Mouse (Mus musculus): ENCODE data around the gene Eepd1. TPM values are rescaled to one million over a fixed set of nuclear protein-coding genes. Genes with fewer than 3 reads are reported as not detected.
"Not testable (repeated sequence)": the region's sequence is repeated elsewhere in the genome, so short reads cannot be mapped to it uniquely, and the experiment has no call there.

Eepd1 gene
- polyA plus RNA-seq (2012; rRNA removed), result 21.1 and 22.8 TPM in 2 replicates

DNA sequence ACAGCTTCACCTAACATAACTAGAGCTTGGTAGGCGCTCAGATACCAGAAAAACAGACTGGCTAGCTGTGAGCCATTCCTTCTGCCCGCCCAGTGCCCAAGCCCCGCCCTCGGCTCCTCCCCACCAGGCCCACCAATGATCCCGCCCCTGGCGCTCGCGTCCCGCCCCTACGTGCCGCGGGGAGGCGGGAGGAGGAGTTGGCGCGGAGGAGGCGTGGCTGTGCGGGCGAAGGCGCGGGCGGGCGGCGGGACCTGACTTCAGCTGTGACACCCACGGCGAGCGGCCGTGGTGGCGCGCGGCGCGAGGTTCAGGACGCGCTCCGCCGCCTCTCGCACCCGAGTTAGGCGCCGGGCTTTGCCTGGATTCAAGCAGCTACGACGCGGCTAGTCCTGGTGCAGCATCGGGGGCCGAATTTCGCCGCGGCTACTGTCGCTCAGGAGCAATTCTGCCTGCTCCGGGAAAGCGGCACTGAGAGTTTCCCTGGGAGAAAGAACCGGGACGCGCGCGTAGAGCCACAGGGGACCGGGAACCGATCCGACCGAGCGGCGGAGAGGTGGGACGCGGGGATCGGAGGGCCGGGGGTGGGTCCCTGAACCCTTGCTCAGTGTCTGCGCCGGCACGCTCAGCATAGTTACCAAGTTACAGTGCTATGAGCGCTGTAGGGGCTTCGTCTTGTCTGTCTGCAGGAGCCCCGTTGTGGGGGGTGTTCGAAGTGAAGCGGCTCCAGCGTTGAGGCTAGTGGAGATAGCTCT lies at the start of gene Eepd1:
Gene Eepd1, plus strand, starts transcription at position 204 of the 752 bp plus-strand sequence.
- DNase-seq (ENCODE audit: extremely low spot score in 1 of 2, low spot score in 1 of 2), result peak; percentile 84 to 95

GRCm38 (mm10) chr9:25438836-25439235 lies 42.5 kb upstream of the Eepd1 start:
- DNase-seq (ENCODE audit: extremely low spot score in 1 of 2, low spot score in 1 of 2), result no peak

- not testable (repeated sequence) for DNase-seq (ENCODE audit: extremely low spot score in 1 of 2, low spot score in 1 of 2)
These were observed 41.3 kb upstream of the Eepd1 start for GRCm38 (mm10) chr9:25440046-25440445.

GRCm38 (mm10) chr9:25442041-25442440 lies 39.3 kb upstream of the Eepd1 start:
- peak; percentile 19 to 27 for DNase-seq (ENCODE audit: extremely low spot score in 1 of 2, low spot score in 1 of 2)

DNA sequence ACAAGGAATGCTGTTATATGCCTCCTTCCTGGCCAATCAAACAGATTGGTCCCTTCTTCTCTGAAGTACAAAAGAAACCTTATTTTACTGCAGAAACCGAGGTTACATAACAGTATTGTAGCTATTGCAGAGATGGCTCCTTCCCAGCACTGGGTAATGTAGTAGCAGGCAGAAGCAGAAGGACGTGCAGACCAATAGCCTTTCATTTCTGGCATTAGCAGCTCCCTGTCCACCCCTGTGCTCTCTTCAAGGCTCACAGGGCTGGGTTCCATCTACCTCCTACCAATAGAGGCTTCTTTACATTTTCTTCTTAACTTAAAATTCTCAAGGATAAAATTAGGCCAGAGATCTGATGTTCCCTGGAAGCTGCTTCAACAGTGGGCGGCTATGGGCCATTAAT lies 38.3 kb upstream of the Eepd1 start:
- peak in 1 of 2 experiments; percentile 19 for DNase-seq (ENCODE audit: extremely low spot score in 1 of 2, low spot score in 1 of 2)

- no peak for DNase-seq (ENCODE audit: extremely low spot score in 1 of 2, low spot score in 1 of 2)
These were observed 37.8 kb upstream of the Eepd1 start for GRCm38 (mm10) chr9:25443546-25443945.

DNA sequence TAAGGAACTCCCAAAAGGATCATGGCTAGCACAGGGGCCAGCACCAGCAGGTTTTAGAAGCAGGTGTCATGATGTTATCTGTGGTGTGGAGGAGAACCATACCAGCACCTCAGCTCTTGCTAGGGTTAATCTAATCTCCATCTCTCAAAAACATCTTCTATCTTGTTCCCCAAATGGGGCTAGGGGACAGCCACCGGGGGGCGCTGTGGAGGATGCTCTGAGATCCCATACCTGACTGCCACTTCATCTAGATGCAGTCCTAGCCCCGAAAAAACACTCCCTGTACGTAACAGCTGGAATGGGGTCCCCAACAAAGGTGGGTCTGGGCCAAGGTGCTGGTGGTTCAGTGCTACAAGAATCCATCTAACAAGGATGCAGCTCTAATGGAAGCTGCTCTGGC lies 31.0 kb upstream of the Eepd1 start:
- no peak for DNase-seq (ENCODE audit: extremely low spot score in 1 of 2, low spot score in 1 of 2)

GRCm38 (mm10) chr9:25455027-25455426 lies 26.3 kb upstream of the Eepd1 start:
- no peak for DNase-seq (ENCODE audit: extremely low spot score in 1 of 2, low spot score in 1 of 2)

DNA sequence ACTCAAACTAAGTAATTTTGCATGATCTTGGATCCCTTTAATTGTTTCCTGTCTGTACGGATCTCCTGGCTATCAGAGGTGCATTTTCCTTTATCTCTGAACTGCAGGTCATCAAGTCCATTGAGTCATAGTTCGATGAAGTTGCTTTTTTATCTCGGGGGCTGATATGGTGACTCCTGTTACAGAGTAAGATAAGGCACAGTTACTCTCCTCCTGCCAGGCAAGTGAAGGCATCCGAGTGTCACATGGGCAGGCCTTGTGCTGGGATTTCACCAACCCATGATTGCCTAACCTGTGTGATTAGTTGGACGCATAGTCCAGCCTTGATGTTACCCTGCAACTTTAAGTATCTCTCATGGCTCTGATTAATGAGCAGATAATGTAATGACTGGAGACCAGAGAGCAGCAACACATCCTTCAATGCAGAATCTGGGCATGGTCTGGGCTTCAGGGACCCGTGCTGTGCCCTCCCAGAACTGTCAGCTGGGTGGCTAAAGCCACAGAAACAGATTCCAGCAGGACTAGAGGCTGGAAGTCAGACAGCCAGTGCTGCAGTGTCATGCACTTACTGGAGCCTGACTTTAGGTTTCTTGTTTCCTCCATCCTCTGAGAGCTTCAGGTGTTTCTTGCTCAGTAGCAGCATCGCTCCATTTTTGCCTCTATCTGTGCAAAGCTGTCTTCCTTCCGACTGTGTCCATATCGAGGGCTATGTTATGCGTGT lies 20.4 kb upstream of the Eepd1 start:
- DNase-seq (ENCODE audit: extremely low spot score in 1 of 2, low spot score in 1 of 2), result no peak

DNA sequence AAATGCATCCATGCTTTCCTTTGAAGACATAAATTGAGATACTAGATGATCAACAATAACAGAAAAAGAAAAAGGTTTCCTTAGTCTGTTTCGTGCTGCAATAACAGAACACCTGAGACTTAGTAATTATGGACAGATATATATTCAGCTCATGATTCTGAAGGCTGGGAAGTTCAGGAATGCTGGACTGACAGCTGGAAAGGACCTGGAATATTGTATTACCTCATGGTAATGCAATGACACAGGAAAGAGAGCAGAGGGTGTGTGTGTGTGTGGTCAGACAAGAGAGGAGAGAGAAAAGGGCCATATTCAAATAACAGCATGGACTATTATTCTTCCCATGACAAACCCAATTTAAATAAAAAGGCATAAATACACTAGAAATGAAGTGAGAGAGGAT lies 17.0 kb upstream of the Eepd1 start:
- no peak for DNase-seq (ENCODE audit: extremely low spot score in 1 of 2, low spot score in 1 of 2)

GRCm38 (mm10) chr9:25479392-25480020 lies 1.8 kb upstream of the Eepd1 start:
- DNase-seq (ENCODE audit: extremely low spot score in 1 of 2, low spot score in 1 of 2), result peak in 1 of 2 experiments; percentile 45

DNA sequence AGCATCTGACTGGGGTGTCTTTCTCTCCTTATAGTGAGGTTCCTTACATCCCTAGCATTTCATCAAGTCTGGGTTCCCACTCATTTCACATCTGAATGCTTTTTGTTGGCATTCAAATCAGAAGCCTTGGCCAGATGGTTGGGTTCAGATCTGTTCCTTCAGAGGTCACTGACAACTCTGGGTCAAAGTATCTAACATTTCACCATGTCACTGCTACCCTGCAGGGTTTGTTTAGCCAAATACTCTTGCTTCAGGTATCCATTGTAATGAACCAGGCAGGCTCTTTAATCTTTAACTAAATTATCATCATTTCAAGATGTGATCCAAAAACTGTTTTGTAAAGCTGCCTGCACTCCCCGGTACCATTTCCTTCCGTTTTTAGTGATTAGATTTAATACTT lies 671 bp upstream of the Eepd1 start:
- DNase-seq (ENCODE audit: extremely low spot score in 1 of 2, low spot score in 1 of 2), result no peak

- no peak for DNase-seq (ENCODE audit: extremely low spot score in 1 of 2, low spot score in 1 of 2)
These were observed 1.1 kb downstream of the Eepd1 start for GRCm38 (mm10) chr9:25482322-25482998.

- DNase-seq (ENCODE audit: extremely low spot score in 1 of 2, low spot score in 1 of 2), result no peak
These were observed 1.6 kb downstream of the Eepd1 start for GRCm38 (mm10) chr9:25482999-25483347.

- DNase-seq (ENCODE audit: extremely low spot score in 1 of 2, low spot score in 1 of 2), result no peak
These were observed 2.7 kb downstream of the Eepd1 start for GRCm38 (mm10) chr9:25483931-25484618.

DNA sequence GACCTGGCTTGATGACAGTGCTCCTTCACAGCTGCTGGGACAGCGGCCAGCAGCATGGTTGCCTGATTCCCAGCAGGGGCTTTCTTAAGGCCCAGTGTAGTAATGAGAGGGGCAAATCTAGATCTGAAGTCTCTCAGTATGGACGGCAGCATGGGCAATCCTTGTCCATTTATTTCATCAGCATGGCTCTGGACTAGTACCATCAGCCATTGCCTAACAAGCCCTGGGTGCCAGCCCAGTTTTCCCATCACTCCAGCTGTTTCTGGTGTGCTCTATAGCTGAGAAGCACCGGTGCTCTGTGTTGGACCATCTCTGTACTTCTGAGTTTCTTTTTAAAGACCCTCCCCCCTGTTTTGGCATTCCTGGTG lies 3.3 kb downstream of the Eepd1 start:
- no peak for DNase-seq (ENCODE audit: extremely low spot score in 1 of 2, low spot score in 1 of 2)

- no peak for DNase-seq (ENCODE audit: extremely low spot score in 1 of 2, low spot score in 1 of 2)
These were observed 3.7 kb downstream of the Eepd1 start for GRCm38 (mm10) chr9:25485006-25485405.

GRCm38 (mm10) chr9:25485406-25485805 lies 4.1 kb downstream of the Eepd1 start:
- no peak for DNase-seq (ENCODE audit: extremely low spot score in 1 of 2, low spot score in 1 of 2)

- no peak for DNase-seq (ENCODE audit: extremely low spot score in 1 of 2, low spot score in 1 of 2)
These were observed 5.0 kb downstream of the Eepd1 start for GRCm38 (mm10) chr9:25486246-25486807.

- DNase-seq (ENCODE audit: extremely low spot score in 1 of 2, low spot score in 1 of 2), result no peak
These were observed 6.2 kb downstream of the Eepd1 start for GRCm38 (mm10) chr9:25487446-25488110.

Measured in frontal cortex, adult 2 months (tissue).